Mouse (Mus musculus): ENCODE results near the gene Rnf25. TPM values are rescaled to one million over a fixed set of nuclear protein-coding genes. Genes with fewer than 3 reads are reported as not detected.
A peak's percentile ranks its signal among the peaks of the same experiment; 100 is the strongest.

Rnf25 gene
- 23.7 and 24.5 TPM in 2 replicates for polyA plus RNA-seq (2015; fragmentation: Nextera tagmentation; extraction: Ambion mirVana)

DNA sequence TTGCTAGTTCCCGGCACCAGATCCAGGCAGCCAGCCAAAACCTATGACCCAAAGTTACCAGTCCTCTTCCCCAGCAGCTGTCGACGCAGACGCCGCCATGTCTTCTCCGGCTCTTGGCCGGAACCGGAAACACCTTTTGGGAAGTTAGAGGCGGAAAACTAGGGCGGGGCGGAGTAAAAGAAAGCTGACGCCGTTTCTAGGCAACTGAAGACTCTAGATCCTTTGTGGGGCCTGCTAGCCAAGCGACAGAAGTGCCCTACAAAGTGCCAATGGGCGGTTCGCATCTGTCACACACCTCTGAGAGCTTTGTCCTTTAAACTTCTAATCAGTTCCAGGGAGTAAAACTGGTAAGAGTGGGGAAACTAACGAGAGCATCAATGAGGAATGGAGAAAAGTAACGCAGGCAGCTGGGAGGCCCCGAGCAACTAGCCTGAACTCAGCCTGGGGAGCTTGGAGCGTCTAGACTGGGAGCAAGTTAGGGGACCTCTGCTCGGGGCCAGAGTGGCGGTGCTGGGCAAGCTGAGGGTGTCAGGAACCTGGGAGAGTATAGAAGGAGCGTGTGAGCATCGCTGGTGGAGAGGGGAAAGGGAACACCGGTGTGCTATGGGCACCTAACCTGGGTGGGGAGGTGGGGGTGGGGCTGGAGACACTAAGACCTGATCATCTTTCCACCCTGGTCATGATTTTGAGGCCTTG, at the start of gene Rnf25, which contains the start of gene Stk36:
TSS of gene Rnf25 (minus strand) at position 131 of the 696 bp plus-strand sequence.
TSS of gene Stk36 (plus strand) at position 179 of the 696 bp plus-strand sequence.
- ATAC-seq (ENCODE audit: extremely low read depth, insufficient number of reproducible peaks, low FRiP score, low TSS enrichment), result peak; percentile 56; the same call in 1 of the 2 replicates
- 10% methylated on average over 25 of the region's 25 CpGs for whole genome bisulfite sequencing
- Histone ChIP-seq H3K9me3 (no peaks in the 10 kb centered on the region), H3K4me1 (peaks cover 15% of the 10 kb centered on the region), H3K27ac (replicated peaks) (peak within 1 kb of the TSS; percentile 62), H3K4me2 (peak within 1 kb of the TSS; percentile 86), H3K36me3 (peaks cover 36% of the 10 kb centered on the region), H3K27me3 (replicated peaks) (no peaks in the 10 kb centered on the region), H3K9ac (peak within 1 kb of the TSS; percentile 91), H3K4me3 (peak within 1 kb of the TSS; percentile 93)

GRCm38 (mm10) chr1:74643926-74644325, 42.7 kb upstream of the Rnf25 start:
- H3K4me2 ChIP-seq, result peak overlapping the region; percentile 45
- ATAC-seq (ENCODE audit: extremely low read depth, insufficient number of reproducible peaks, low FRiP score, low TSS enrichment), result no peak
- H3K4me3 ChIP-seq, result no peak overlapping the region
- no peaks in the 10 kb centered on the region for H3K9me3 ChIP-seq
- no peaks in the 10 kb centered on the region for H3K36me3 ChIP-seq
- no peaks in the 10 kb centered on the region for H3K27me3 ChIP-seq (replicated peaks)
- no peak overlapping the region for H3K9ac ChIP-seq
- peaks cover 16% of the 10 kb centered on the region for H3K4me1 ChIP-seq
- 0 out of 2 replicates have a peak overlapping the region, but pooled peaks have one; percentile 14 for H3K27ac ChIP-seq (replicated peaks)

GRCm38 (mm10) chr1:74643524-74643923, 42.3 kb upstream of the Rnf25 start:
- H3K4me2 ChIP-seq, result peak overlapping the region; percentile 45
- H3K9me3 ChIP-seq, result no peaks in the 10 kb centered on the region
- H3K4me3 ChIP-seq, result no peak overlapping the region
- ATAC-seq (ENCODE audit: extremely low read depth, insufficient number of reproducible peaks, low FRiP score, low TSS enrichment), result no peak
- H3K27ac ChIP-seq (replicated peaks), result 0 out of 2 replicates have a peak overlapping the region, but pooled peaks have one; percentile 14
- no peaks in the 10 kb centered on the region for H3K36me3 ChIP-seq
- no peak overlapping the region; the same call in 1 of the 2 replicates for H3K9ac ChIP-seq
- WGBS, result 49% methylated on average over 2 of the region's 2 CpGs
- H3K4me1 ChIP-seq, result peaks cover 16% of the 10 kb centered on the region
- H3K27me3 ChIP-seq (replicated peaks), result no peaks in the 10 kb centered on the region

DNA sequence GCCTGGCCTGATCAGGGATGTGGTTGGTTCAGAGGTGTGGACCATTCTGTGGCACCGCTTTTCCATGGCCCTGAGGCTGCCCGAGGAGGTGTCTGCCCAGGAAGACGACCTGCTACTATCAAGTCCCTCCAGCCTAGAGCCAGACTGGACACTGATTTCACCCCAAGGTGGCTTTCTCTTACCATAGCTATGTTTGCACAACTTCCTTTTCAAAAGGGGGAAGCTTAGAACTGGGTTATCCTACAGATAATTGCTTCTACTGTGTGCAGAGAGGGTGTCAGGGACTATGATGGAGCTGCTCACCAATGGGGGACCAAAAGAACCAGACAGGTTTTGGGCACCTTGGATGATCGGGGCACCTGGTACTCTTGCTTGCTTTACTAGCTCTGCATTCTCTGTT, 31.5 kb upstream of the Rnf25 start:
- Histone ChIP-seq H3K4me2 (no peak overlapping the region), H3K36me3 (no peaks in the 10 kb centered on the region), H3K27ac (replicated peaks) (no peak overlapping the region), H3K9me3 (no peaks in the 10 kb centered on the region), H3K4me1 (no peaks in the 10 kb centered on the region), H3K4me3 (no peak overlapping the region), H3K27me3 (replicated peaks) (no peaks in the 10 kb centered on the region), H3K9ac (no peak overlapping the region)
- WGBS, result 77% methylated on average over 4 of the region's 4 CpGs
- ATAC-seq (ENCODE audit: extremely low read depth, insufficient number of reproducible peaks, low FRiP score, low TSS enrichment), result no peak

- Histone ChIP-seq H3K4me2 (no peak overlapping the region), H3K27ac (replicated peaks) (no peak overlapping the region), H3K9me3 (no peaks in the 10 kb centered on the region), H3K4me1 (peaks cover 7% of the 10 kb centered on the region; the same call in 1 of the 2 replicates), H3K9ac (no peak overlapping the region), H3K27me3 (replicated peaks) (no peaks in the 10 kb centered on the region), H3K36me3 (no peaks in the 10 kb centered on the region), H3K4me3 (no peak overlapping the region)
- no peak for ATAC-seq (ENCODE audit: extremely low read depth, insufficient number of reproducible peaks, low FRiP score, low TSS enrichment)
- 53% methylated on average over 7 of the region's 7 CpGs for WGBS
Observed at GRCm38 (mm10) chr1:74628001-74628400, 26.8 kb upstream of the Rnf25 start.

GRCm38 (mm10) chr1:74626076-74626475, 24.9 kb upstream of the Rnf25 start:
- WGBS, result 58% methylated on average over 4 of the region's 4 CpGs
- Histone ChIP-seq H3K9ac (no peak overlapping the region), H3K4me3 (no peak overlapping the region), H3K9me3 (no peaks in the 10 kb centered on the region), H3K27me3 (replicated peaks) (no peaks in the 10 kb centered on the region), H3K4me2 (no peak overlapping the region), H3K4me1 (peaks cover 7% of the 10 kb centered on the region; the same call in 1 of the 2 replicates), H3K27ac (replicated peaks) (no peak overlapping the region), H3K36me3 (no peaks in the 10 kb centered on the region)
- ATAC-seq (ENCODE audit: extremely low read depth, insufficient number of reproducible peaks, low FRiP score, low TSS enrichment), result 0 out of 2 replicates have a peak, but pooled peaks have one; percentile 25

DNA sequence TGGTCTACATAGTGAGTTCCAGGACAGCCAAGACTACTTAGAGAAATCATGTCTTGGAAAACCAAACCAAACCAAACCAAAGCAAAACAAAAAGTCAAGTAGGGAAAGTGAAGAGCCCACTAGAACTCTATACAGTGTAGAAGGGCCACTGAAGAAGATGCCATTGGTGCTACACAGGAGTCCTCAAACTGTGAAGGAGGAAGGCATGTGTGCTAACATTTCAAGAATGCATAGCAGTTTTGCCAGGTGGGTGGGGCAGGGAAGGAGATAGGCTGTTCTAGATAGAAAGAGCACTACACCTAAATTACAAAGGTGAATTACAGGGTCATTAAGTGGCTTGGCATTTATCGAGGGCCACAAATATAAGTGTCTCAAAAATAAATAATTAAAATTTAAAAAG, 23.0 kb upstream of the Rnf25 start:
- peaks cover 7% of the 10 kb centered on the region; the same call in 1 of the 2 replicates for H3K4me1 ChIP-seq
- H3K27me3 ChIP-seq (replicated peaks), result no peaks in the 10 kb centered on the region
- no peak overlapping the region for H3K9ac ChIP-seq
- H3K36me3 ChIP-seq, result no peaks in the 10 kb centered on the region
- no peak overlapping the region for H3K27ac ChIP-seq (replicated peaks)
- H3K4me3 ChIP-seq, result no peak overlapping the region
- no peak for ATAC-seq (ENCODE audit: extremely low read depth, insufficient number of reproducible peaks, low FRiP score, low TSS enrichment)
- H3K9me3 ChIP-seq, result no peaks in the 10 kb centered on the region
- no peak overlapping the region for H3K4me2 ChIP-seq
- WGBS, result 92% methylated on average over 1 of the region's 1 CpGs

- Histone ChIP-seq H3K27me3 (replicated peaks) (no peaks in the 10 kb centered on the region), H3K27ac (replicated peaks) (peak overlapping the region; percentile 62), H3K36me3 (peaks cover 40% of the 10 kb centered on the region), H3K9me3 (no peaks in the 10 kb centered on the region), H3K4me1 (peaks cover 15% of the 10 kb centered on the region), H3K9ac (peak overlapping the region; percentile 91), H3K4me2 (peak overlapping the region; percentile 86), H3K4me3 (peak overlapping the region; percentile 93)
- 7% methylated on average over 26 of the region's 26 CpGs for WGBS
- ATAC-seq (ENCODE audit: extremely low read depth, insufficient number of reproducible peaks, low FRiP score, low TSS enrichment), result no peak
Observed at GRCm38 (mm10) chr1:74600501-74601266, 513 bp downstream of the Rnf25 start.

GRCm38 (mm10) chr1:74594434-74594833, 6.8 kb downstream of the Rnf25 start:
- Histone ChIP-seq H3K27ac (replicated peaks) (no peak overlapping the region; the same call in 1 of the 2 replicates), H3K27me3 (replicated peaks) (no peaks in the 10 kb centered on the region), H3K4me3 (no peak overlapping the region), H3K9ac (no peak overlapping the region), H3K4me1 (no peaks in the 10 kb centered on the region), H3K9me3 (no peaks in the 10 kb centered on the region), H3K36me3 (peaks cover 91% of the 10 kb centered on the region), H3K4me2 (no peak overlapping the region)
- WGBS, result 72% methylated on average over 8 of the region's 8 CpGs
- no peak for ATAC-seq (ENCODE audit: extremely low read depth, insufficient number of reproducible peaks, low FRiP score, low TSS enrichment)

DNA sequence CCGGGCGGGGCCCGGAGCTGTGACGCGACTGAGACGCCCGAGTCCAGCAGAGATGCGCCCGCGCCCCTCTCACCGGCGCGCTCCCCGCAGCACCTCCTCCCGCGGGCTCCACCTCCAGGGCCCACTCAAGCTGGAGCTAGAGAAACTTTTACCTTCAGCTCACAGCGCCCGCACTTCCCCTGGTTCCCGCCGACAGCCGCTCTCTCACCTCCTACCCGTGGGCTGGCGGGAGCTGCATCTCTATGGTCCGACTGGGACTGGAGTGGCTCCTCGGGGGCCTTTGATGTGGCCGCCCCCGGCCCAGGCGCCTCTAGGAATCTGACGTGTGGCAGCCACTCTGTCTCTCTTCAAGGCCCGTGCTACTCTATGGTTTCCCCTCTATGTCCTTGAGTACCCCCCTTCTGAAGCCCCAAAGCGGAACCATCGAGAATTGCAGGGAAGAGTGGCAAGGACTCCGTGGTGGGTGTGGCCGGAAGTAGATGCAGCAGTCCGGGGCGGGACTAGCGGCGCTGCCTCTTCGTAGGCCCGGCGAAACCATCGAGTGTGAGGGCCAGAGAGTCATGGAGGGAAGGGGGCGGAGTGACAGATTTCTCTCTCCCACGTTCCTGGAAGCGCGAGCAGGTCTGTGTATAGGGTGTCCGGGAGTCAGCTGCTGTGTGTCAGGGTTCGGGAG, 13.3 kb downstream of the Rnf25 start, which contains the start of the genes Zfp142 and Bcs1l:
TSS of gene Zfp142 (minus strand) at position 474 of the 673 bp plus-strand sequence.
TSS of gene Bcs1l (plus strand) at position 517 of the 673 bp plus-strand sequence.
- peak within 1 kb of the TSS; percentile 89 for H3K9ac ChIP-seq
- under 1% methylated on average over 48 of the region's 48 CpGs for WGBS
- H3K27me3 ChIP-seq (replicated peaks), result no peaks in the 10 kb centered on the region
- H3K36me3 ChIP-seq, result peaks cover 46% of the 10 kb centered on the region
- H3K9me3 ChIP-seq, result no peaks in the 10 kb centered on the region
- peak within 1 kb of the TSS; percentile 91 for H3K4me3 ChIP-seq
- peak within 1 kb of the TSS; percentile 92 for H3K4me2 ChIP-seq
- peaks cover 37% of the 10 kb centered on the region for H3K4me1 ChIP-seq
- H3K27ac ChIP-seq (replicated peaks), result peak within 1 kb of the TSS; percentile 93
- peak; percentile 95 for ATAC-seq (ENCODE audit: extremely low read depth, insufficient number of reproducible peaks, low FRiP score, low TSS enrichment)

Data from heart, embryonic 13.5 days (tissue).